Mouse (Mus musculus) forebrain, embryonic 16.5 days (tissue): ENCODE results near the gene Ston2. TPM values are rescaled to one million over a fixed set of nuclear protein-coding genes. Genes with fewer than 3 reads are reported as not detected.

Experiments
- ATAC-seq: fragments of 200-750 bp; cut with Nextera tagmentation; 2 replicates; pipeline ENCODE4 v1.8.0; 2017; ENCODE audit warnings: mild to moderate bottlenecking, moderate library complexity
- H3K27ac ChIP-seq: fragments of 300-500 bp; sonication (generic); 2 replicates; pipeline ENCODE4 v1.5.1; 2014; ENCODE audit warnings: low read length, control low read depth
- H3K27me3 ChIP-seq: fragments of 300-500 bp; sonication (generic); replicated peaks from 2 replicates; pipeline ENCODE4 v1.6.1; 2014; ENCODE audit warnings: low read length; ENCODE audit not compliant: control insufficient read depth, insufficient read depth
- H3K36me3 ChIP-seq: fragments of 300-500 bp; sonication (generic); 2 replicates; pipeline ENCODE4 v1.6.1; 2014; ENCODE audit not compliant: control insufficient read depth, insufficient read depth
- H3K4me1 ChIP-seq: fragments of 300-500 bp; sonication (generic); replicated peaks from 2 replicates; pipeline ENCODE4 v1.6.1; 2014; ENCODE audit warnings: low read length; ENCODE audit not compliant: control insufficient read depth, insufficient read depth
- H3K4me2 ChIP-seq: fragments of 300-500 bp; sonication (generic); 2 replicates; pipeline ENCODE4 v1.6.1; 2014; ENCODE audit warnings: mild to moderate bottlenecking, low read length, control low read depth
- H3K4me3 ChIP-seq: fragments of 300-500 bp; sonication (generic); replicated peaks from 2 replicates; pipeline ENCODE4 v1.5.1; 2014; ENCODE audit warnings: mild to moderate bottlenecking, low read length, control low read depth
- H3K9ac ChIP-seq: fragments of 300-500 bp; sonication (generic); replicated peaks from 2 replicates; pipeline ENCODE4 v1.6.1; 2014; ENCODE audit warnings: low read depth, low read length, control low read depth
- H3K9me3 ChIP-seq: fragments of 300-500 bp; sonication (generic); 2 replicates; pipeline ENCODE4 v1.6.1; 2016; ENCODE audit warnings: low read length; ENCODE audit not compliant: control insufficient read depth
- WGBS: fragments of 180-500 bp; shearing (Covaris S2); extraction: QIAGEN DNeasy Blood & Tissue Kit; methylation state at CpG from one replicate; pipeline ENCODE4 v1.1.7; 2014; 5-methylcytosine and 5-hydroxymethylcytosine counted together
- polyA plus RNA-seq: library from polyadenylated mRNA; unstranded; fragments of >200 nt; fragmentation: Nextera tagmentation; extraction: Ambion mirVana; gene quantifications from 2 replicates; pipeline ENCODE4 v1.2.1, GENCODE M21; 2015

Gene Ston2
- polyA plus RNA-seq, 1 experiment from 2014 or later, result 6.4 TPM

DNA sequence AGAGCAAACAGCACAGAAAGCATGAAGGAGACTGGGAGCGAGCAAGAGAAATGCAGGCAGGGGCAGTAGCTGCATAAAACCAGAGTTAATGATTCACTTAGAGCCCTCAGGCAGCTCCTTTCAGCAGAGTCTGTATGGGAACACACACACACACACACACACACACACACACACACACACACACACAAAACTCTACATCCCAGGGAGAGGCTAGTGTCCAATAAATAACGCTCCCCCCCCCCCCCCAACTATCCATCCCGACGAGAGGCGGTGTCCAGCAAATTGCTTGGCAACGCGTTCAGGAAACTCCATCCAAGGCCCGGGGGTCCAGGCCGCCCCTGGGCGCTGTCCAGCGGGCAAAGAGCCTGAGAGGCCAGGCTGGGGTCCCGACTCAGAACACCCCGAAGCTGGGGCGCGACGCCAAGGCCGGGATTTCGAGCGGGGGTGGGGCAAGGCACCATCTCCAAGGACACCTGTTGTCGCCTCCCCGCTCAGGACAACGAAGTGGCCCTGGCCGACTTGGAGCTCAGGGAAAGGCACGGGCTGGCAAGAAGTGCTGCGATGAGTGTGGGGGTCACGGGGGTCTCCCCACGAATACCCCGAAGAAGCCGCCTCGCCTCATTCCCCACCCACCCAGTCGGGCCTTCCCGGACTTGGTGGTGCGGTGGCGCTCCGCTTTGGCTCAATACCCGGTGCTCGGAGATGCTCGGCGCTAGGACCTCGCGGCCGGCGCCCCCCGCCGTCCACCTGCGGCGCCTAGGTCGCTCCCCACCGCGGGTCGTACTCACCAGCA is 9.8 kb downstream of the Ston2 start:
- H3K36me3 ChIP-seq, result no peaks in the 10 kb centered on the region
- WGBS, result under 1% methylated on average over 47 of the region's 51 CpGs
- peak overlapping the region; percentile 66 for H3K9ac ChIP-seq
- H3K4me2 ChIP-seq, result peak overlapping the region; percentile 99
- no peaks in the 10 kb centered on the region for H3K27me3 ChIP-seq
- H3K4me3 ChIP-seq, result peak overlapping the region; percentile 83
- peak overlapping the region; percentile 30; the same call in 1 of the 2 replicates for H3K27ac ChIP-seq
- ATAC-seq, result peak; percentile 83
- peaks cover 10% of the 10 kb centered on the region for H3K4me1 ChIP-seq
- H3K9me3 ChIP-seq, result no peaks in the 10 kb centered on the region

DNA sequence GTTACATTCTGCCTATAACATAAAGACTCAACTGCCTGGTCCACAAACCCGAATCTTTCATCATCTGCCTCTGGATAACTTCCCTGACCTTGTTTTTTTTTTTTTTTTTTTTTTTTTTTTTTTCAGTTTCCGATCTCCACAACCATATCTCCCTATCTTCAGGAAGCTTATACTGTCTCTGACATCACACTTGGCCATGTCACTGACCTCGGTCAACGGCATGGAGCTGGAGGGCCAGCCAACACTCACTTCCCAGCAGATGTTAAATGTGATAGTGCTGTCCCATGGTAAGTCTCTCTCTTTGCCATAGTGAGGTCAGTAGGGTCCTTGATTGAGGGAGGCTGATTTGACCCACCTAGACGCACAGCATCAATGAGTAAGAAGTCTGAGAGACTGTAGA is 11.8 kb downstream of the Ston2 start:
- Histone ChIP-seq H3K4me3 (no peak overlapping the region), H3K9me3 (no peaks in the 10 kb centered on the region), H3K27me3 (no peaks in the 10 kb centered on the region), H3K9ac (no peak overlapping the region), H3K4me2 (no peak overlapping the region), H3K4me1 (peaks cover 10% of the 10 kb centered on the region), H3K36me3 (no peaks in the 10 kb centered on the region), H3K27ac (no peak overlapping the region)
- no peak for ATAC-seq
- WGBS, result 84% methylated on average over 5 of the region's 5 CpGs

DNA sequence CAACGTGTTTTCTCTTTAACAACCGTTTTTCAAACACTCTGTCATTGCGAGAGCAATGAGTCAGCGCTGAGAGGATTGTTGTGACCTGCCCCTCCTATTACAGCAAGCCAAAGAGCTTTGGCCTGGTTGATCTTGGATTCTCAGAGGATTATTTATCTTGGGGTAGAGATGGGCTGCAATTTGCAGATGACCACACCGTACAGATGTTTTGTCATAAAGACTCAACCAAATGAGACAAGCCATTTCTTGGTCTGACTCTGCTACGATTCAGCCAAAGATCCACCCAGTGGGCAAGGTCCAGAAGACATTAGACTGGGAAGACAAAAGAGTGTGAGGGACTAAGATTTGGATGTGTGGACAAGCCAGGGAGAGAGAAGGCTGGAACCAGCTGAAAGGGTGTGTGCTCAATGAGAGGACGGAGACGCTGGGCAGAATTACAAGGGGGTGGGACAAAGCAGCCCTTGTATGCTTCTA is 13.3 kb downstream of the Ston2 start:
- Histone ChIP-seq H3K4me1 (peaks cover 10% of the 10 kb centered on the region), H3K4me2 (no peak overlapping the region), H3K27me3 (no peaks in the 10 kb centered on the region), H3K4me3 (no peak overlapping the region), H3K36me3 (no peaks in the 10 kb centered on the region), H3K27ac (no peak overlapping the region), H3K9ac (no peak overlapping the region), H3K9me3 (no peaks in the 10 kb centered on the region)
- no peak for ATAC-seq
- 64% methylated on average over 8 of the region's 8 CpGs for WGBS

DNA sequence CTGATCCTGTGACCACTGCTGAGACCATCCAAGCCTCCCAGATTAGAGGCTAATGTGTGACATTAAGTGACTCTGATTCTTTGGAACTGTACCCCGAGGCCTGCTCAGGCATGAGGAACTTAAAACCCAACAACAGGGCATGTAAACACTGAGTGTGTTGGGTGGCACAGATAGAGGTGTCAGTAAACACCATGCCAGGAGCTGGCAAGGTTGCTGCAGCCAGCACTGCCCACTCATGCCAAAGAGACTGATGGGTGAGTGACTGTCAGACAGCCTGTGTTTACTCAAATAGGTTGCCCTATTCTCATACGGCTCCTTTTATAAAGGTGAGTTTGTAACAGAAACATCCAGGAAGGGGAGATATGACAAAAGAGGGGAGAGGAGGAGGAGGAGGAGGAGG is 19.3 kb downstream of the Ston2 start:
- Histone ChIP-seq H3K27me3 (no peaks in the 10 kb centered on the region), H3K4me1 (peaks cover 12% of the 10 kb centered on the region), H3K27ac (no peak overlapping the region), H3K4me3 (no peak overlapping the region), H3K9ac (no peak overlapping the region), H3K9me3 (no peaks in the 10 kb centered on the region), H3K4me2 (no peak overlapping the region), H3K36me3 (no peaks in the 10 kb centered on the region)
- ATAC-seq, result no peak
- WGBS, result 46% methylated on average over 2 of the region's 2 CpGs

DNA sequence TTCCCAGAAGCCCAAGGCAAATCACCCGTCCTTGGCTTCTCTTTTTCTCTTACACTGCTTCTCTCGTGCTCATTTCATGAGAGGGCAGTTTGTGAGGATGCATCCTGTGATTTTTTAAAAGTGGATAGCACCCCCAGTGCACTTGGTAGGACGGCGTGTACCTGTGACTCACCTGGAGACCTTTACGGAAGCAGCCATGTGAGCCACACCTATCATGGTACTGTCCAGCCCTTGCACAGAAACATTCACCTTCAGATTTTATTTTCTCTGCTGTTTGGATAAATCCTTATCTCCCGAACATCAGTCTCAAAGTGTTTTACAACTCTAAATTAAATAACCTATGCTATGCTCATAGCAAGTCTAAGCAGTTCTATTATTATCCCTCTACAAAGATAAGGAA is 20.0 kb downstream of the Ston2 start:
- 94% methylated on average over 6 of the region's 6 CpGs for WGBS
- H3K4me2 ChIP-seq, result no peak overlapping the region
- H3K9me3 ChIP-seq, result no peaks in the 10 kb centered on the region
- no peaks in the 10 kb centered on the region for H3K27me3 ChIP-seq
- H3K4me3 ChIP-seq, result no peak overlapping the region
- H3K4me1 ChIP-seq, result peaks cover 12% of the 10 kb centered on the region
- H3K27ac ChIP-seq, result no peak overlapping the region
- H3K36me3 ChIP-seq, result no peaks in the 10 kb centered on the region
- H3K9ac ChIP-seq, result no peak overlapping the region
- no peak for ATAC-seq

DNA sequence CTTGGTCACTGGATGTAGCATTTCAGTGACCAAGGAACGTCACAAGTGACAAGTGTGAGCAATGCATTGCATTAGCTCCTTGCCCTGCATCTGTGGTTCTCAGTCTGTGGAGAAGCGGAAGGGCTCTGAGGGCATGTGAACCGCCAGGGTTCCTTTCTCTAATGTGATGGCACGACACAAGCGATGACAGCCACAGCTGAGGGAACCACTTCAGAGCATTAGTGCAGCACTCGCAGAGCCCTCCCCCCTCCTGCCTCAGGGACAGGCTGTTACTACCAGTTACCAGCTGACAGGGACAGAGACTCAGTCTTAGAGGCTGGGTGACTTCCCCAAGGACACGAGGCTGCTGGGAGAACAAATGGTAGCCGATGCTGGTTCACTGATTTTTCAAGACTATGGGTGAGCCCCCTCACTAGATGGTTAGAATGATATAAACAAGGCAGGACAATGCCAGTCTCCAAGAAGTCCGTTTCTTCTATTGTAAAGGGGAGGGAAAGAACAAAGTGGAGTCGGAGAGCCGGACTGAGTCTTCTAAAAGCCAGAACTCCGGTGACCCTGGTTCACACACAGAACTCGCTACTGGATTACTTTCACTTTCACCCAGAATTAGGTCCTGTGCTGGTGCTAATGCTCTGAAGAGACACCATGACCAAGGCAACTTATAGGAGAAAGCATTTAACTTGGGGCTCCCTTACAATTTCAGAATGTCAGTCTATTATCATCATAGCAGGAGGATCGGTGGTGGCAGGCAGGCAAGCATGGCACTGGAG is 21.7 kb downstream of the Ston2 start:
- WGBS, result 42% methylated on average over 14 of the region's 14 CpGs
- Histone ChIP-seq H3K27ac (no peak overlapping the region), H3K4me3 (no peak overlapping the region), H3K4me1 (peaks cover 12% of the 10 kb centered on the region), H3K27me3 (no peaks in the 10 kb centered on the region), H3K4me2 (peak overlapping the region; percentile 8; the same call in 1 of the 2 replicates), H3K36me3 (no peaks in the 10 kb centered on the region), H3K9ac (no peak overlapping the region; the same call in 1 of the 2 replicates), H3K9me3 (no peaks in the 10 kb centered on the region)
- peak; percentile 68 for ATAC-seq

DNA sequence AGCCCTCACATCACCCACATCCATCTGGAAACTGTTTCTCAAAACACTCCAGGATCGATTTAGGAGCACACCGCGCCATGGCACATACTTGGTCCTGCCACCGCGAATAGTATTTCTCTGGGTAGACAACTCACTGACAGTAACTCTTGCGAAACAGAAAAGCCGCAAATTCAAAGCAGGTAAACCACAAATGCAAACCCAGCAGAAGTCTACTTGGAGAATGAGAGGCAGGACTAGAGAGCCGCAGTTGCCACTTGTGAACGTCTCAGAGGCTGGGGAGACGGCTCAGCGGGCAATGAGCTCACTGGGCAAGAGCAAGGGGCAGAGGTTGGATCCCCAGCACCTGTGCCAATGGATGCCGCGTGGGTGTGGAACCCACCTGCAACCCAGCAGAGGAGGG is 22.7 kb downstream of the Ston2 start:
- Histone ChIP-seq H3K4me1 (peaks cover 12% of the 10 kb centered on the region), H3K4me3 (no peak overlapping the region), H3K27me3 (no peaks in the 10 kb centered on the region), H3K4me2 (no peak overlapping the region), H3K9ac (no peak overlapping the region), H3K9me3 (no peaks in the 10 kb centered on the region), H3K27ac (no peak overlapping the region), H3K36me3 (no peaks in the 10 kb centered on the region)
- ATAC-seq, result no peak
- 75% methylated on average over 13 of the region's 13 CpGs for WGBS

DNA sequence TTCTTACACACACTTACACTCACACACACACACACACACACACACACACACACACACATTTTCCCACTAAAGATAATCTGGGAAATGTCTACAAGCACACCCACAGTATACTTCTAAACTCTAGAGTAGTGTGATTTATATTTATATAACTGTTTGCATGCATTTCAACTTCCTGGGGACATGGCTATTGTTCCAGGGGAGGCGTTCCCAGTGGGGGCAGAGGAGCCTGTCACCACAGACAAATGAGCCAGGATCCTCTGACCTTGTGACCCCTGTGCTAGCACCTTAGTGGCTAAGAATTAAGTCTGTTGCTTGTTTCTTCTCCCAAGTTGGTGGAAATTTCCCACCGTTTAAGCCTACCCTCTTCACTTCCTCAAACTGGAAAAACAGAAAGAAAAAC is 23.1 kb downstream of the Ston2 start:
- ATAC-seq, result no peak
- WGBS, result 14% methylated on average over 2 of the region's 2 CpGs
- Histone ChIP-seq H3K9me3 (no peaks in the 10 kb centered on the region), H3K27me3 (no peaks in the 10 kb centered on the region), H3K4me2 (no peak overlapping the region), H3K36me3 (no peaks in the 10 kb centered on the region), H3K4me3 (no peak overlapping the region), H3K27ac (no peak overlapping the region), H3K9ac (no peak overlapping the region), H3K4me1 (peaks cover 12% of the 10 kb centered on the region)

DNA sequence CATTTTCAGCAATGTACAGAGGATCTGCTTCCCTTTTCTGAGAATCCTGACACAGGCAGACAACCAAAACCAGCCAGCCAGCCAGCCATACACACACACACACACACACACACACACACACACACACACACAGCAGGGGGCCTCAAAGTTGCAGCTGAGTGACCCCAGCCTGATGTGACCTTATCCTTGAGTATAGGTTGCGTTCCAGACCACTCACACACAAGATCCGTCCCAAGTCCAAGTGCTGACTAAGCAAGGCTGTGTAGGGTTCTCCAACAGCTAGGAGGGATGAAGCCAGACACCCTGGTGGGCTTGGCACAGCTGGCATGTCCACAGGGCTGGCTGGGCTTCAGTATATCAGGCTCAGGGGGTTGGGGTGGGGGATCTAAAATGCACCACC is 23.7 kb downstream of the Ston2 start:
- Histone ChIP-seq H3K9me3 (no peaks in the 10 kb centered on the region), H3K4me3 (no peak overlapping the region)
- WGBS, result 66% methylated on average over 2 of the region's 2 CpGs

More for the DNA sequence above, 23.7 kb downstream of the Ston2 start:
- Histone ChIP-seq H3K4me2 (no peak overlapping the region), H3K4me1 (peaks cover 12% of the 10 kb centered on the region), H3K27ac (no peak overlapping the region), H3K36me3 (no peaks in the 10 kb centered on the region), H3K9ac (no peak overlapping the region), H3K27me3 (no peaks in the 10 kb centered on the region)
- ATAC-seq, result no peak
